Mouse (Mus musculus) midbrain, embryonic 11.5 days (tissue): Measurements from ENCODE around the gene Mcat. TPM values are rescaled to one million over a fixed set of nuclear protein-coding genes. Genes with fewer than 3 reads are reported as not detected.
A peak's percentile ranks its signal among the peaks of the same experiment; 100 is the strongest.

Experiments
- ATAC-seq: fragments of 200-750 bp; cut with Nextera tagmentation; 2 replicates; pipeline ENCODE4 v1.8.0; 2017; ENCODE audit warnings: moderate TSS enrichment, moderate library complexity; ENCODE audit not compliant: low FRiP score
- DNase-seq: peaks from one replicate; pipeline ENCODE4 v3.0.0; 2015; ENCODE audit warnings: low spot score; ENCODE audit errors: missing footprints
- H3K27ac ChIP-seq: fragments of 300-500 bp; sonication (generic); 2 replicates; pipeline ENCODE4 v1.5.1; 2014; ENCODE audit warnings: low read depth, low read length
- H3K27me3 ChIP-seq: fragments of 300-500 bp; sonication (generic); 2 replicates; pipeline ENCODE4 v1.6.1; 2014; ENCODE audit warnings: mild to moderate bottlenecking, low read length, moderate library complexity, mixed read lengths; ENCODE audit not compliant: control insufficient read depth, insufficient read depth
- H3K36me3 ChIP-seq: fragments of 300-500 bp; sonication (generic); 2 replicates; pipeline ENCODE4 v1.6.1; 2014; ENCODE audit warnings: mild to moderate bottlenecking, low read length, moderate library complexity, mixed read lengths; ENCODE audit not compliant: control insufficient read depth, insufficient read depth
- H3K4me1 ChIP-seq: fragments of 300-500 bp; sonication (generic); 2 replicates; pipeline ENCODE4 v1.6.1; 2014; ENCODE audit warnings: low read length; ENCODE audit not compliant: control insufficient read depth, insufficient read depth
- H3K4me2 ChIP-seq: fragments of 300-500 bp; sonication (generic); 2 replicates; pipeline ENCODE4 v1.6.1; 2014; ENCODE audit warnings: mild to moderate bottlenecking, moderate library complexity
- H3K4me3 ChIP-seq: fragments of 300-500 bp; sonication (generic); 2 replicates; pipeline ENCODE4 v1.5.1; 2014; ENCODE audit warnings: low read depth, low read length
- H3K9ac ChIP-seq: fragments of 300-500 bp; sonication (generic); 2 replicates; pipeline ENCODE4 v1.6.1; 2014; ENCODE audit warnings: low read length
- H3K9me3 ChIP-seq: fragments of 300-500 bp; sonication (generic); 2 replicates; pipeline ENCODE4 v1.6.1; 2016; ENCODE audit warnings: low read length; ENCODE audit not compliant: control insufficient read depth
- WGBS: fragments of 180-500 bp; shearing (Covaris S2); extraction: QIAGEN DNeasy Blood & Tissue Kit; methylation state at CpG from one replicate; pipeline ENCODE4 v1.1.7; 2014; 5-methylcytosine and 5-hydroxymethylcytosine counted together
- polyA plus RNA-seq: library from polyadenylated mRNA; unstranded; fragments of >200 nt; fragmentation: Nextera tagmentation; extraction: Ambion mirVana; gene quantifications from 2 replicates; pipeline ENCODE4 v1.2.1, GENCODE M21; 2014

Mcat gene
- polyA plus RNA-seq, result 36.6 and 39.1 TPM in 2 replicates

- H3K36me3 ChIP-seq, result no peaks in the 10 kb centered on the region
- ATAC-seq (peak; percentile 58; the same call in 1 of the 2 replicates), DNase-seq (no peak)
- H3K4me3 ChIP-seq, result peak within 1 kb of the TSS; percentile 40
- H3K4me1 ChIP-seq, result peaks cover 6% of the 10 kb centered on the region
- under 1% methylated on average over 28 of the region's 28 CpGs for WGBS
- peak within 1 kb of the TSS; percentile 66 for H3K9ac ChIP-seq
- no peaks in the 10 kb centered on the region for H3K9me3 ChIP-seq
- H3K4me2 ChIP-seq, result peak within 1 kb of the TSS; percentile 73
- H3K27me3 ChIP-seq, result no peaks in the 10 kb centered on the region; the same call in none of the 2 replicates
- H3K27ac ChIP-seq, result no peak within 1 kb of the TSS
Observed at GRCm38 (mm10) chr15:83563327-83563856, at the start of gene Mcat, which contains the start of gene Tspo. Gene Mcat, minus strand, starts transcription at chr15:83563787. Gene Tspo, plus strand, starts transcription at chr15:83563592.

- no peak overlapping the region for H3K4me2 ChIP-seq
- no peaks in the 10 kb centered on the region for H3K4me1 ChIP-seq
- no peak overlapping the region for H3K9ac ChIP-seq
- H3K27ac ChIP-seq, result no peak overlapping the region
- DNase-seq (peak; percentile 96), ATAC-seq (peak; percentile 62)
- no peaks in the 10 kb centered on the region for H3K27me3 ChIP-seq
- H3K36me3 ChIP-seq, result peaks cover 3% of the 10 kb centered on the region; the same call in 1 of the 2 replicates
- 52% methylated on average over 15 of the region's 15 CpGs for WGBS
- H3K4me3 ChIP-seq, result no peak overlapping the region
- H3K9me3 ChIP-seq, result no peaks in the 10 kb centered on the region
Observed at GRCm38 (mm10) chr15:83607115-83607802, 43.7 kb upstream of the Mcat start.

- WGBS, result 88% methylated on average over 8 of the region's 8 CpGs
- no peak for ATAC-seq
- peak; percentile 19 for DNase-seq
- Histone ChIP-seq H3K27ac (no peak overlapping the region), H3K9me3 (no peaks in the 10 kb centered on the region), H3K4me1 (no peaks in the 10 kb centered on the region), H3K9ac (no peak overlapping the region), H3K27me3 (no peaks in the 10 kb centered on the region), H3K4me2 (no peak overlapping the region), H3K36me3 (no peaks in the 10 kb centered on the region; the same call in 1 of the 2 replicates), H3K4me3 (no peak overlapping the region)
Observed at GRCm38 (mm10) chr15:83606700-83607099, 43.1 kb upstream of the Mcat start.

- H3K9me3 ChIP-seq, result no peaks in the 10 kb centered on the region
- no peaks in the 10 kb centered on the region for H3K4me1 ChIP-seq
- no peak for ATAC-seq
- peak; percentile 64 for DNase-seq
- no peak overlapping the region for H3K27ac ChIP-seq
- H3K4me2 ChIP-seq, result no peak overlapping the region
- H3K4me3 ChIP-seq, result no peak overlapping the region
- no peaks in the 10 kb centered on the region for H3K27me3 ChIP-seq
- 91% methylated on average over 11 of the region's 11 CpGs for WGBS
- no peak overlapping the region for H3K9ac ChIP-seq
- H3K36me3 ChIP-seq, result no peaks in the 10 kb centered on the region; the same call in 1 of the 2 replicates
Observed at GRCm38 (mm10) chr15:83606216-83606615, 42.6 kb upstream of the Mcat start.

GRCm38 (mm10) chr15:83603426-83603825, 39.8 kb upstream of the Mcat start:
- Histone ChIP-seq H3K36me3 (no peaks in the 10 kb centered on the region; the same call in 1 of the 2 replicates), H3K4me3 (no peak overlapping the region), H3K9ac (no peak overlapping the region), H3K9me3 (no peaks in the 10 kb centered on the region), H3K27me3 (no peaks in the 10 kb centered on the region), H3K4me1 (no peaks in the 10 kb centered on the region), H3K27ac (no peak overlapping the region), H3K4me2 (no peak overlapping the region)
- DNase-seq (no peak), ATAC-seq (no peak)
- WGBS, result 93% methylated on average over 7 of the region's 7 CpGs

- no peak overlapping the region for H3K9ac ChIP-seq
- ATAC-seq (no peak), DNase-seq (no peak)
- H3K4me2 ChIP-seq, result no peak overlapping the region
- no peaks in the 10 kb centered on the region for H3K4me1 ChIP-seq
- 96% methylated on average over 1 of the region's 1 CpGs for WGBS
- no peaks in the 10 kb centered on the region for H3K27me3 ChIP-seq
- no peaks in the 10 kb centered on the region for H3K9me3 ChIP-seq
- no peaks in the 10 kb centered on the region; the same call in 1 of the 2 replicates for H3K36me3 ChIP-seq
- H3K27ac ChIP-seq, result no peak overlapping the region
- no peak overlapping the region for H3K4me3 ChIP-seq
Observed at GRCm38 (mm10) chr15:83603046-83603396, 39.4 kb upstream of the Mcat start.

GRCm38 (mm10) chr15:83602372-83603045, 38.9 kb upstream of the Mcat start:
- H3K27ac ChIP-seq, result no peak overlapping the region
- no peak overlapping the region for H3K4me2 ChIP-seq

GRCm38 (mm10) chr15:83601185-83601584, 37.6 kb upstream of the Mcat start:
- Histone ChIP-seq H3K9me3 (no peaks in the 10 kb centered on the region), H3K27ac (no peak overlapping the region), H3K9ac (no peak overlapping the region), H3K27me3 (no peaks in the 10 kb centered on the region), H3K4me1 (no peaks in the 10 kb centered on the region), H3K4me2 (no peak overlapping the region), H3K4me3 (no peak overlapping the region), H3K36me3 (no peaks in the 10 kb centered on the region)
- no peak for DNase-seq
- no peak for ATAC-seq
- WGBS, result 78% methylated on average over 4 of the region's 4 CpGs

More at GRCm38 (mm10) chr15:83602372-83603045, 38.9 kb upstream of the Mcat start:
- H3K36me3 ChIP-seq, result no peaks in the 10 kb centered on the region; the same call in 1 of the 2 replicates
- no peaks in the 10 kb centered on the region for H3K9me3 ChIP-seq
- H3K27me3 ChIP-seq, result no peaks in the 10 kb centered on the region
- 85% methylated on average over 13 of the region's 13 CpGs for WGBS
- ATAC-seq (no peak), DNase-seq (no peak)
- no peak overlapping the region for H3K9ac ChIP-seq
- no peaks in the 10 kb centered on the region for H3K4me1 ChIP-seq
- no peak overlapping the region for H3K4me3 ChIP-seq

GRCm38 (mm10) chr15:83596833-83597232, 33.2 kb upstream of the Mcat start:
- WGBS, result 88% methylated on average over 4 of the region's 4 CpGs
- Histone ChIP-seq H3K27ac (no peak overlapping the region), H3K4me3 (no peak overlapping the region), H3K9me3 (no peaks in the 10 kb centered on the region), H3K9ac (no peak overlapping the region), H3K4me1 (peaks cover 14% of the 10 kb centered on the region), H3K27me3 (no peaks in the 10 kb centered on the region), H3K4me2 (no peak overlapping the region), H3K36me3 (no peaks in the 10 kb centered on the region)
- no peak for ATAC-seq
- no peak for DNase-seq
